Mouse (Mus musculus) common myeloid progenitor, adult 5-6 weeks (primary cell): Measurements from ENCODE around the gene Otx2. TPM values are rescaled to one million over a fixed set of nuclear protein-coding genes. Genes with fewer than 3 reads are reported as not detected.

Source experiments
- total RNA-seq: library from RNA; stranded (forward); fragments of 200-1000, 187-1606 nt; gene quantifications from 2 replicates; pipeline ENCODE4 v1.2.3, GENCODE M21; 2017

The Otx2 gene
- total RNA-seq, 1 experiment from 2014 or later, result not detected

Other genes starting within 250 kb of the Otx2 start
- 19.8 and 21.1 TPM in 2 replicates for gene Tmem260, start 227.7 kb downstream of the Otx2 start, total RNA-seq